Mouse (Mus musculus) lung, embryonic 16.5 days (tissue): ENCODE results near the gene Gstm7. TPM values are rescaled to one million over a fixed set of nuclear protein-coding genes. Genes with fewer than 3 reads are reported as not detected.

Source experiments
- polyA plus RNA-seq: library from polyadenylated mRNA; unstranded; fragments of >200 nt; fragmentation: Nextera tagmentation; extraction: Ambion mirVana; gene quantifications from 2 replicates; pipeline ENCODE4 v1.2.1, GENCODE M21; 2015

Gene Gstm7
- polyA plus RNA-seq, 1 experiment from 2014 or later: 11.0 TPM

Other genes starting within 250 kb of the Gstm7 start
- gene Ahcyl1, start 235.3 kb downstream of the Gstm7 start, polyA plus RNA-seq: 71.2 and 76.3 TPM in 2 replicates
- 9.6 and 9.8 TPM in 2 replicates for gene Csf1, start 171.3 kb downstream of the Gstm7 start, polyA plus RNA-seq
- not detected in 2 replicates for gene Eps8l3, start 54.6 kb downstream of the Gstm7 start, polyA plus RNA-seq
- 106 and 109 TPM in 2 replicates for gene Gstm5, start 36.0 kb downstream of the Gstm7 start, polyA plus RNA-seq
- gene Gstm6, start 11.9 kb upstream of the Gstm7 start, polyA plus RNA-seq: 3.9 and 4.1 TPM in 2 replicates
- 0.11 and 0.44 TPM in 2 replicates for gene Gstm3, start 37.5 kb upstream of the Gstm7 start, polyA plus RNA-seq
- 166 and 173 TPM in 2 replicates for gene Gstm2, start 54.6 kb upstream of the Gstm7 start, polyA plus RNA-seq
- gene Gstm1, start 86.2 kb upstream of the Gstm7 start, polyA plus RNA-seq: 83.0 and 91.2 TPM in 2 replicates
- gene Gstm4, start 113.1 kb upstream of the Gstm7 start, polyA plus RNA-seq: 17.6 and 18.6 TPM in 2 replicates
- 34.5 and 38.5 TPM in 2 replicates for gene Ampd2, start 154.8 kb upstream of the Gstm7 start, polyA plus RNA-seq
- gene Gnat2, start 161.0 kb upstream of the Gstm7 start, polyA plus RNA-seq: 0.80 and 1.6 TPM in 2 replicates
- gene Gnai3, start 214.3 kb upstream of the Gstm7 start, polyA plus RNA-seq: 151 and 162 TPM in 2 replicates
- 0.04 TPM in 1 of 2 replicates, not detected in the other for gene Gpr61, start 223.1 kb upstream of the Gstm7 start, polyA plus RNA-seq